ENCODE assay signal across 13 mouse cellular contexts in genomic region chr2:47424910-47425309, GRCm38 (mm10).
A peak's percentile ranks its signal among the peaks of the same experiment; 100 is the strongest.
DNase-seq lines count a peak whose midpoint lies in the region; ATAC-seq and TF ChIP-seq lines count a peak whose summit lies in the region.
"Had no signal": no experiment of that assay in that cellular context is flagged by ENCODE, and none has a peak within 500 bp of the region (broad histone marks: within the 10 kb centered on the region; RNA-seq: fewer than 3 reads in every experiment).

No protein-coding gene starts in this region.

- H3K36me3 ChIP-seq in hindbrain, embryonic 13.5 days: no peaks in the 10 kb centered on the region
- no peaks in the 10 kb centered on the region for H3K36me3 ChIP-seq in hindbrain, embryonic 12.5 days
- no peaks in the 10 kb centered on the region for H3K36me3 ChIP-seq in forebrain, postnatal 0 days (ENCODE audit: insufficient read depth)
- H3K36me3 ChIP-seq: liver, embryonic 15.5 days; neural tube, embryonic 13.5 days had no signal

- H3K27ac ChIP-seq in hindbrain, embryonic 13.5 days: no peak overlapping the region
- no peak overlapping the region for H3K27ac ChIP-seq in hindbrain, embryonic 12.5 days
- no peak overlapping the region for H3K27ac ChIP-seq in forebrain, postnatal 0 days (ENCODE audit: low read depth, low read length)
- H3K27ac ChIP-seq: liver, embryonic 15.5 days; neural tube, embryonic 13.5 days had no signal

- no peak for ATAC-seq in hindbrain, embryonic 13.5 days (ENCODE audit: low FRiP score)
- ATAC-seq in hindbrain, embryonic 12.5 days (ENCODE audit: low FRiP score): no peak
- peak; percentile 43; the same call in 1 of the 2 replicates for ATAC-seq in forebrain, postnatal 0 days

- no peak overlapping the region for H3K4me3 ChIP-seq in hindbrain, embryonic 13.5 days
- H3K4me3 ChIP-seq in hindbrain, embryonic 12.5 days: no peak overlapping the region
- H3K4me3 ChIP-seq in forebrain, postnatal 0 days (ENCODE audit: low read depth, low read length): 0 out of 2 replicates have a peak overlapping the region, but pooled peaks have one; percentile 7
- H3K4me3 ChIP-seq: liver, embryonic 15.5 days; neural tube, embryonic 13.5 days had no signal

- no peaks in the 10 kb centered on the region for H3K27me3 ChIP-seq in hindbrain, embryonic 13.5 days
- H3K27me3 ChIP-seq in hindbrain, embryonic 12.5 days: no peaks in the 10 kb centered on the region
- no peaks in the 10 kb centered on the region for H3K27me3 ChIP-seq in forebrain, postnatal 0 days (ENCODE audit: insufficient read depth, low read length)
- H3K27me3 ChIP-seq: liver, embryonic 15.5 days; neural tube, embryonic 13.5 days had no signal

- peak; percentile 69 for TF ChIP-seq CTCF in forebrain, postnatal 0 days (IDR thresholded peaks at IDR 0.05; ENCODE audit: low read depth)

- peak overlapping the region; percentile 32 for H3K4me2 ChIP-seq in hindbrain, embryonic 13.5 days
- H3K4me2 ChIP-seq in hindbrain, embryonic 12.5 days (replicated peaks): no peak overlapping the region
- H3K4me2 ChIP-seq in forebrain, postnatal 0 days (ENCODE audit: low read depth): peak overlapping the region; percentile 32
- H3K4me2 ChIP-seq: liver, embryonic 15.5 days; neural tube, embryonic 13.5 days had no signal

- 0 out of 2 replicates have a peak, but pooled peaks cover 2% of the 10 kb centered on the region for H3K4me1 ChIP-seq in hindbrain, embryonic 13.5 days (replicated peaks)
- no peaks in the 10 kb centered on the region for H3K4me1 ChIP-seq in hindbrain, embryonic 12.5 days
- H3K4me1 ChIP-seq in forebrain, postnatal 0 days (ENCODE audit: insufficient read depth): no peaks in the 10 kb centered on the region
- H3K4me1 ChIP-seq: liver, embryonic 15.5 days; neural tube, embryonic 13.5 days had no signal

- no peaks in the 10 kb centered on the region for H3K9me3 ChIP-seq in hindbrain, embryonic 13.5 days
- no peaks in the 10 kb centered on the region for H3K9me3 ChIP-seq in hindbrain, embryonic 12.5 days (replicated peaks)
- H3K9me3 ChIP-seq in forebrain, postnatal 0 days (ENCODE audit: low read length): no peaks in the 10 kb centered on the region
- H3K9me3 ChIP-seq: liver, embryonic 15.5 days; neural tube, embryonic 13.5 days had no signal

- WGBS in hindbrain, embryonic 13.5 days: 31% methylated on average over 6 of the region's 6 CpGs
- WGBS in hindbrain, embryonic 12.5 days: 32% methylated on average over 6 of the region's 6 CpGs
- WGBS in forebrain, postnatal 0 days: 14% methylated on average over 6 of the region's 6 CpGs

- DNase-seq in right cerebral cortex, postnatal 25 days: peak; percentile 2
- no peak for DNase-seq in right cerebral cortex, postnatal 36 days (ENCODE audit: low spot score in 2 of 2)
- peak; percentile 58 for DNase-seq in forebrain, postnatal 0 days
- DNase-seq in B cell, adult 2 months: no peak
- DNase-seq in thymus, postnatal 4 days: no peak
- no peak for DNase-seq in cerebellum, adult 11 months
- DNase-seq: cerebellum, postnatal 36 days; heart, adult 18-20 months; kidney, postnatal 36 days had no signal

- H3K9ac ChIP-seq in hindbrain, embryonic 13.5 days: no peak overlapping the region
- H3K9ac ChIP-seq in hindbrain, embryonic 12.5 days: no peak overlapping the region
- peak overlapping the region; percentile 42; the same call in 1 of the 2 replicates for H3K9ac ChIP-seq in forebrain, postnatal 0 days
- H3K9ac ChIP-seq: liver, embryonic 15.5 days; neural tube, embryonic 13.5 days had no signal

Comparison
In these comparisons a context has a peak if more than half of its experiments do, and no peak if none do; other contexts are left out.
1. DNase-seq: peak in right cerebral cortex, postnatal 25 days (single experiment) and forebrain, postnatal 0 days (single experiment); none in right cerebral cortex, postnatal 36 days (0 of 2), B cell, adult 2 months (0 of 2), thymus, postnatal 4 days (single experiment) and cerebellum, adult 11 months (single experiment).